Mouse (Mus musculus): ENCODE data around the gene Fancm. TPM values are rescaled to one million over a fixed set of nuclear protein-coding genes. Genes with fewer than 3 reads are reported as not detected.
"Not testable (repeated sequence)": the region's sequence is repeated elsewhere in the genome, so short reads cannot be mapped to it uniquely, and the experiment has no call there.

Fancm gene
- total and polyA plus RNA-seq, 3 experiments: 11.7 to 25.3 (median 12.8) TPM

DNA sequence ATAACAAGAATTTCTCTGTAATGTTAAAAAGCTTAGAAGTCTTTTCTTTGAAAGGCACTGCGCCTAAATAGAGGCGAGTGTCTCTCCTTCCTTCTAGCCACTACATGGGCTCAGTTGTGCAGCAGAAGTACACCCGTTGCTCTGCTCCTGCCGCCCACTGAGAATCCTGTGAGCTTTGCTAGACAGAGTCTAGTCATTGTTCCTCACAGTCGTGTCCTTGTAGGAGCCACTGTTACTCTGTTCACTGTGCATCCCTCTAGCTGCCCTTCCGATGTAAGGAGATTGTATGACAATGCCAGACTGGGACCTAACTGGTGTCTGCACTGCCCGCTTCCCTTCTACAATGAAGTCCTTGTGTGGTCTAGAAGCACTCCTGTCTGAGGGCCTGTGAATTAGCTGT lies 43.6 kb downstream of the Fancm start:
- no peaks in the 10 kb centered on the region for H3K27me3 ChIP-seq (ENCODE audit: control insufficient read depth in 1 of 2, insufficient read depth in 2 of 2, low read length in 2 of 2)
- TF ChIP-seq MEF2A (IDR thresholded peaks at IDR 0.05; ENCODE audit: extremely low read depth, insufficient replicate concordance, low read depth, low read length, poor library complexity, severe bottlenecking) (no peak), E2F4 (IDR thresholded peaks at IDR 0.05; ENCODE audit: borderline replicate concordance, low read depth, low read length) (no peak), MAX (IDR thresholded peaks at IDR 0.05; ENCODE audit: low read length) (no peak), ZKSCAN1 (IDR thresholded peaks at IDR 0.05; ENCODE audit: low read depth, low read length) (no peak), CHD2 (IDR thresholded peaks at IDR 0.05; ENCODE audit: low read length) (no peak), NELFE (IDR thresholded peaks at IDR 0.05; ENCODE audit: low read depth, low read length) (no peak), HCFC1 (IDR thresholded peaks at IDR 0.05; ENCODE audit: low read depth, low read length) (no peak), MYC (IDR thresholded peaks at IDR 0.05; ENCODE audit: low read depth, low read length) (no peak), TCF12 (IDR thresholded peaks at IDR 0.05; ENCODE audit: low read depth, low read length) (no peak), USF1 (IDR thresholded peaks at IDR 0.05; ENCODE audit: low read depth, low read length) (no peak), BHLHE40 (IDR thresholded peaks at IDR 0.05; ENCODE audit: borderline replicate concordance, low read depth, low read length) (no peak), SMC3 (IDR thresholded peaks at IDR 0.05; ENCODE audit: low read depth, low read length) (no peak), POLR2AphosphoS5 (IDR thresholded peaks at IDR 0.05; ENCODE audit: borderline replicate concordance, low read depth, low read length) (no peak), CHD1 (IDR thresholded peaks at IDR 0.05; ENCODE audit: low read depth, low read length) (no peak), RAD21 (IDR thresholded peaks at IDR 0.05; ENCODE audit: low read depth, low read length) (no peak), TAL1 (IDR thresholded peaks at IDR 0.05; ENCODE audit: low read length) (no peak), EP300 (IDR thresholded peaks at IDR 0.05; ENCODE audit: low read depth in 1 of 2, low read length in 2 of 2) (no peak)
- no peak for DNase-seq (ENCODE audit: low read depth, low spot score)
- H3K36me3 ChIP-seq (ENCODE audit: control insufficient read depth in 1 of 2, insufficient read depth in 2 of 2, low read length in 2 of 2): peaks cover 0 to 11% of the 10 kb centered on the region in 2 experiments; a peak in 2 of 4 replicates
- no peak overlapping the region for H3K27ac ChIP-seq (ENCODE audit: control insufficient read depth, low read depth, low read length)
- no peaks in the 10 kb centered on the region for H3K9me3 ChIP-seq (replicated peaks; ENCODE audit: insufficient read depth, low read length)
- H3K9ac ChIP-seq (ENCODE audit: control insufficient read depth, low read depth, low read length, poor library complexity, severe bottlenecking): no peak overlapping the region
- no peaks in the 10 kb centered on the region for H3K79me2 ChIP-seq (ENCODE audit: control insufficient read depth, insufficient read depth, low read length, poor library complexity)
- H3K4me3 ChIP-seq (ENCODE audit: control insufficient read depth in 1 of 2, insufficient read depth in 1 of 2, low read depth in 2 of 2, low read length in 2 of 2): no peak overlapping the region
- H3K4me1 ChIP-seq (ENCODE audit: control insufficient read depth in 1 of 2, insufficient read depth in 2 of 2, low read length in 2 of 2): no peaks in the 10 kb centered on the region

DNA sequence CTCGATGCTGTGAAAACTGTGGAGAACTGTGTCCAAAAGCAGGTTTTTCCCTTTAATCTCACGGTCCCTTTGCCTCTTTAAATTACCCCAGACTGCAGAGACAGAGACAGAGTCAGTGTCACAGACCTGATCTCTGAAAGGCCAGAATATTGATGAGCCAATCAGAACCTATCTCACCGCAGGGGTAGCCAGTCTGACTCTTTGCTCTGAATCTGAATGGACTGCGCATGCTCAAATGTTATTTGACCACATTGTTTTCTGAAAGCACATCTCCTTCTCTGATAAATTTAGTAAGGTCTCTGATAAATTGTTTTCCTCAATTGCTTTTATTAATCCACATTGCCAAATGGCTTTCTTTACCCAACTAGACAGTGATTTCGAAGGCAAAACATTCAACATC lies 44.0 kb downstream of the Fancm start:
- Histone ChIP-seq H3K27me3 (ENCODE audit: control insufficient read depth in 1 of 2, insufficient read depth in 2 of 2, low read length in 2 of 2) (no peaks in the 10 kb centered on the region), H3K79me2 (ENCODE audit: control insufficient read depth, insufficient read depth, low read length, poor library complexity) (no peaks in the 10 kb centered on the region), H3K4me3 (ENCODE audit: control insufficient read depth in 1 of 2, insufficient read depth in 1 of 2, low read depth in 2 of 2, low read length in 2 of 2) (no peak overlapping the region), H3K36me3 (ENCODE audit: control insufficient read depth in 1 of 2, insufficient read depth in 2 of 2, low read length in 2 of 2) (peaks cover 0 to 11% of the 10 kb centered on the region in 2 experiments; a peak in 2 of 4 replicates), H3K9ac (ENCODE audit: control insufficient read depth, low read depth, low read length, poor library complexity, severe bottlenecking) (no peak overlapping the region), H3K9me3 (replicated peaks; ENCODE audit: insufficient read depth, low read length) (no peaks in the 10 kb centered on the region), H3K27ac (ENCODE audit: control insufficient read depth, low read depth, low read length) (no peak overlapping the region), H3K4me1 (ENCODE audit: control insufficient read depth in 1 of 2, insufficient read depth in 2 of 2, low read length in 2 of 2) (no peaks in the 10 kb centered on the region)
- no peak for TF ChIP-seq NRF1 (IDR thresholded peaks at IDR 0.05; ENCODE audit: insufficient read depth, low read depth, low read length, poor library complexity, severe bottlenecking)
- no peak for TF ChIP-seq BHLHE40 (IDR thresholded peaks at IDR 0.05; ENCODE audit: borderline replicate concordance, low read depth, low read length)
- TF ChIP-seq ZC3H11A (IDR thresholded peaks at IDR 0.05; ENCODE audit: low read depth, low read length): no peak
- no peak for TF ChIP-seq ETS1 (IDR thresholded peaks at IDR 0.05; ENCODE audit: low read depth, low read length)
- TF ChIP-seq MEF2A (IDR thresholded peaks at IDR 0.05; ENCODE audit: extremely low read depth, insufficient replicate concordance, low read depth, low read length, poor library complexity, severe bottlenecking): no peak
- TF ChIP-seq MXI1 (IDR thresholded peaks at IDR 0.05; ENCODE audit: low read depth, low read length): no peak
- TF ChIP-seq TCF12 (IDR thresholded peaks at IDR 0.05; ENCODE audit: low read depth, low read length): no peak
- no peak for TF ChIP-seq ELF1 (IDR thresholded peaks at IDR 0.05; ENCODE audit: low read depth, low read length)
- TF ChIP-seq GATA1 (IDR thresholded peaks at IDR 0.05; ENCODE audit: low read depth, low read length): no peak
- no peak for TF ChIP-seq KAT2A (conservative IDR thresholded peaks at IDR 0.05; ENCODE audit: low read depth, low read length)
- no peak for TF ChIP-seq ZNF384 (IDR thresholded peaks at IDR 0.05; ENCODE audit: low read depth, low read length)
- no peak for TF ChIP-seq POLR2AphosphoS2 (IDR thresholded peaks at IDR 0.05; ENCODE audit: low read length)
- DNase-seq (ENCODE audit: low read depth, low spot score): no peak

GRCm38 (mm10) chr12:65136121-65136520 lies 60.7 kb downstream of the Fancm start:
- not testable (repeated sequence) for H3K79me2 ChIP-seq (ENCODE audit: control insufficient read depth, insufficient read depth, low read length, poor library complexity); H3K9ac ChIP-seq (ENCODE audit: control insufficient read depth, low read depth, low read length, poor library complexity, severe bottlenecking); H3K27me3 ChIP-seq (ENCODE audit: control insufficient read depth in 1 of 2, insufficient read depth in 2 of 2, low read length in 2 of 2); H3K9me3 ChIP-seq (replicated peaks; ENCODE audit: insufficient read depth, low read length); H3K4me1 ChIP-seq (ENCODE audit: control insufficient read depth in 1 of 2, insufficient read depth in 2 of 2, low read length in 2 of 2); H3K27ac ChIP-seq (ENCODE audit: control insufficient read depth, low read depth, low read length); H3K4me3 ChIP-seq (ENCODE audit: control insufficient read depth in 1 of 2, insufficient read depth in 1 of 2, low read depth in 2 of 2, low read length in 2 of 2); DNase-seq (ENCODE audit: low read depth, low spot score)
- H3K36me3 ChIP-seq (ENCODE audit: control insufficient read depth in 1 of 2, insufficient read depth in 2 of 2, low read length in 2 of 2): peaks cover 0 to 41% of the 10 kb centered on the region in 2 experiments; a peak in 2 of 4 replicates
